Mouse (Mus musculus): ENCODE results near the gene Ankrd65. TPM values are rescaled to one million over a fixed set of nuclear protein-coding genes. Genes with fewer than 3 reads are reported as not detected.
"Not testable (repeated sequence)": the region's sequence is repeated elsewhere in the genome, so short reads cannot be mapped to it uniquely, and the experiment has no call there.

Ankrd65 gene
- total RNA-seq, 1 experiment from 2014 or later, result not detected

- ATAC-seq (replicated peaks; ENCODE audit: insufficient number of reproducible peaks, low FRiP score, low TSS enrichment, poor library complexity, severe bottlenecking), result no peak
These were observed 16.7 kb upstream of the Ankrd65 start for GRCm38 (mm10) chr4:155773335-155774078.

- ATAC-seq (replicated peaks; ENCODE audit: insufficient number of reproducible peaks, low FRiP score, low TSS enrichment, poor library complexity, severe bottlenecking), result peak; percentile 44
These were observed 15.9 kb upstream of the Ankrd65 start, which contains the start of gene Vwa1 for GRCm38 (mm10) chr4:155774280-155774754. TSS of gene Vwa1 (minus strand) at chr4:155774698.

- ATAC-seq (replicated peaks; ENCODE audit: insufficient number of reproducible peaks, low FRiP score, low TSS enrichment, poor library complexity, severe bottlenecking), result no peak
These were observed 15.1 kb upstream of the Ankrd65 start for GRCm38 (mm10) chr4:155774971-155775740.

GRCm38 (mm10) chr4:155775855-155776254 is 14.4 kb upstream of the Ankrd65 start:
- ATAC-seq (replicated peaks; ENCODE audit: insufficient number of reproducible peaks, low FRiP score, low TSS enrichment, poor library complexity, severe bottlenecking), result no peak

GRCm38 (mm10) chr4:155776704-155777335 is 13.4 kb upstream of the Ankrd65 start:
- no peak for ATAC-seq (replicated peaks; ENCODE audit: insufficient number of reproducible peaks, low FRiP score, low TSS enrichment, poor library complexity, severe bottlenecking)

- no peak for ATAC-seq (replicated peaks; ENCODE audit: insufficient number of reproducible peaks, low FRiP score, low TSS enrichment, poor library complexity, severe bottlenecking)
These were observed 12.4 kb upstream of the Ankrd65 start for GRCm38 (mm10) chr4:155777816-155778215.

GRCm38 (mm10) chr4:155779498-155779897 is 10.7 kb upstream of the Ankrd65 start:
- ATAC-seq (replicated peaks; ENCODE audit: insufficient number of reproducible peaks, low FRiP score, low TSS enrichment, poor library complexity, severe bottlenecking), result no peak

GRCm38 (mm10) chr4:155780895-155781294 is 9.3 kb upstream of the Ankrd65 start:
- ATAC-seq (replicated peaks; ENCODE audit: insufficient number of reproducible peaks, low FRiP score, low TSS enrichment, poor library complexity, severe bottlenecking), result no peak

- no peak for ATAC-seq (replicated peaks; ENCODE audit: insufficient number of reproducible peaks, low FRiP score, low TSS enrichment, poor library complexity, severe bottlenecking)
These were observed 6.7 kb upstream of the Ankrd65 start for GRCm38 (mm10) chr4:155783486-155784080.

GRCm38 (mm10) chr4:155784081-155784701 is 6.0 kb upstream of the Ankrd65 start:
- peak; percentile 63 for ATAC-seq (replicated peaks; ENCODE audit: insufficient number of reproducible peaks, low FRiP score, low TSS enrichment, poor library complexity, severe bottlenecking)

- no peak for ATAC-seq (replicated peaks; ENCODE audit: insufficient number of reproducible peaks, low FRiP score, low TSS enrichment, poor library complexity, severe bottlenecking)
These were observed 5.0 kb upstream of the Ankrd65 start for GRCm38 (mm10) chr4:155785246-155785645.

GRCm38 (mm10) chr4:155785819-155786218 is 4.4 kb upstream of the Ankrd65 start, which contains the start of gene Tmem88b:
TSS of gene Tmem88b (minus strand) at chr4:155785874.
- ATAC-seq (replicated peaks; ENCODE audit: insufficient number of reproducible peaks, low FRiP score, low TSS enrichment, poor library complexity, severe bottlenecking), result no peak

- no peak for ATAC-seq (replicated peaks; ENCODE audit: insufficient number of reproducible peaks, low FRiP score, low TSS enrichment, poor library complexity, severe bottlenecking)
These were observed 1.9 kb upstream of the Ankrd65 start for GRCm38 (mm10) chr4:155788300-155788699.

GRCm38 (mm10) chr4:155788833-155789232 is 1.4 kb upstream of the Ankrd65 start:
- not testable (repeated sequence) for ATAC-seq (replicated peaks; ENCODE audit: insufficient number of reproducible peaks, low FRiP score, low TSS enrichment, poor library complexity, severe bottlenecking)

- ATAC-seq (replicated peaks; ENCODE audit: insufficient number of reproducible peaks, low FRiP score, low TSS enrichment, poor library complexity, severe bottlenecking), result no peak
These were observed 467 bp downstream of the Ankrd65 start for GRCm38 (mm10) chr4:155790650-155791161.

- ATAC-seq (replicated peaks; ENCODE audit: insufficient number of reproducible peaks, low FRiP score, low TSS enrichment, poor library complexity, severe bottlenecking), result no peak
These were observed 1.1 kb downstream of the Ankrd65 start for GRCm38 (mm10) chr4:155791240-155791933.

- ATAC-seq (replicated peaks; ENCODE audit: insufficient number of reproducible peaks, low FRiP score, low TSS enrichment, poor library complexity, severe bottlenecking), result no peak
These were observed 3.5 kb downstream of the Ankrd65 start for GRCm38 (mm10) chr4:155793730-155794129.

GRCm38 (mm10) chr4:155802075-155802474 is 11.8 kb downstream of the Ankrd65 start:
- ATAC-seq (replicated peaks; ENCODE audit: insufficient number of reproducible peaks, low FRiP score, low TSS enrichment, poor library complexity, severe bottlenecking), result no peak
